Mouse (Mus musculus) ES-E14 (cell line): Measurements from ENCODE around the gene Cdc42bpa. TPM values are rescaled to one million over a fixed set of nuclear protein-coding genes. Genes with fewer than 3 reads are reported as not detected.

ENCODE experiments used
- DNase-seq: peaks from one replicate; pipeline ENCODE4 v3.0.0-alpha.2; 2013; ENCODE audit warnings: low read depth, low spot score
- H3K27ac ChIP-seq: 2 replicates; pipeline ENCODE4 v1.5.1; 2012; ENCODE audit warnings: low read depth, mild to moderate bottlenecking, low read length, moderate library complexity, mixed read lengths; ENCODE audit not compliant: poor library complexity, insufficient read depth, severe bottlenecking
- H3K36me3 ChIP-seq: 2 replicates; pipeline ENCODE4 v1.6.1; 2012; ENCODE audit warnings: mild to moderate bottlenecking, low read length, moderate library complexity, mixed read lengths; ENCODE audit not compliant: control insufficient read depth, poor library complexity, insufficient read depth, severe bottlenecking
- H3K4me1 ChIP-seq, 2 experiments: fragments of 150-350 bp in 1 of 2; sonication (generic) in 1 of 2; 2 replicates each; pipeline ENCODE4 v1.6.1; 2012; ENCODE audit warnings: low read length in 2 of 2, mild to moderate bottlenecking in 1 of 2, mixed read lengths in 1 of 2; ENCODE audit not compliant: control insufficient read depth in 2 of 2, insufficient read depth in 2 of 2, poor library complexity in 1 of 2
- H3K4me3 ChIP-seq, 2 experiments: fragments of 150-350 bp in 1 of 2; sonication (generic) in 1 of 2; 2 replicates each; pipeline ENCODE4 v1.5.1; 2012; ENCODE audit warnings: low read length in 2 of 2, low read depth in 1 of 2, mild to moderate bottlenecking in 1 of 2, mixed read lengths in 1 of 2; ENCODE audit not compliant: insufficient read depth in 1 of 2, poor library complexity in 1 of 2, severe bottlenecking in 1 of 2
- H3K9ac ChIP-seq: 2 replicates; pipeline ENCODE4 v1.6.1; 2012; ENCODE audit warnings: low read depth, mild to moderate bottlenecking, low read length, mixed read lengths; ENCODE audit not compliant: poor library complexity, insufficient read depth, severe bottlenecking
- H3K9me3 ChIP-seq: fragments of 150-350 bp; sonication (generic); 2 replicates; pipeline ENCODE4 v1.6.1; 2012; ENCODE audit warnings: low read depth, mild to moderate bottlenecking, low read length; ENCODE audit not compliant: control insufficient read depth, insufficient read depth
- CHD2 ChIP-seq: IDR thresholded peaks from 2 replicates; pipeline ENCODE4 v1.6.1; 2014; ENCODE audit warnings: mild to moderate bottlenecking, low read depth, low read length, inconsistent platforms
- HCFC1 ChIP-seq: IDR thresholded peaks from 2 replicates; pipeline ENCODE4 v1.6.1; 2012; ENCODE audit warnings: low read length, inconsistent platforms, borderline replicate concordance; ENCODE audit not compliant: insufficient read depth
- MAFK ChIP-seq: IDR thresholded peaks from 2 replicates; pipeline ENCODE4 v1.6.1; 2014; ENCODE audit warnings: mild to moderate bottlenecking, low read depth, low read length, inconsistent platforms; ENCODE audit not compliant: insufficient read depth
- ZC3H11A ChIP-seq: IDR thresholded peaks from 2 replicates; pipeline ENCODE4 v1.6.1; 2012; ENCODE audit warnings: low read depth, mild to moderate bottlenecking, inconsistent platforms, low read length, borderline replicate concordance
- ZNF384 ChIP-seq: IDR thresholded peaks from 2 replicates; pipeline ENCODE4 v1.6.1; 2012; ENCODE audit warnings: low read depth, low read length, inconsistent platforms
- in situ Hi-C, 2 experiments: fragments of 600-800 bp; cut with MboI; formaldehyde crosslinking; loops; one replicate each; pipeline ENCODE4 v1.15.1; 2025; ENCODE audit warnings: low sequenced_read_pairs in 2 of 2, inconsistent platforms in 1 of 2; ENCODE audit not compliant: unreplicated experiment in 2 of 2
- total RNA-seq: library from RNA; depleted of rRNA; stranded (reverse); fragments of 300-350 nt; gene quantifications from 2 replicates; pipeline ENCODE4 v1.2.3, GENCODE M21; 2012

Cdc42bpa gene
- total RNA-seq, 1 experiment, result 22.1 TPM

DNA sequence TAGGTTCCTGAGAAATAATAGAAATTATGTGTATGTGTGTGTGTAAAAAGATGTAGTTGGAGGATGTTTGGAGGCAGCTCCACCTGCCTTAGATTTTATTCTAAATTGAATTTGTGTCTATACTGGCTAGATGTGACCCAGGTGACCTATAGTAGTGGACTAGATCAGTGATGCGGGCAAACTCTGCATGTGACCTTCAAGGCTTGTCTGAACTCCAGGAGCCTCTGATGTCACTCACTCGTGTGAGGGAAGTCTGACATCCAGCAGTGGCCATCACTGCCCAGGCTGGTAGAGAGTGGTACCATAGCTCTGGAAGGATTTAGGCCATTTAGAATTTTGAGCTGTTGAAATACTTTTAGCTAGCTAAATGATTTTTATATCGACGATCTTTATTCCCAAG is 1.5 kb downstream of the Cdc42bpa start:
- peaks cover 0 to 4% of the 10 kb centered on the region in 2 experiments; a peak in 2 of 4 replicates for H3K4me1 ChIP-seq
- no peak for TF ChIP-seq CHD2
- no peak for TF ChIP-seq MAFK
- TF ChIP-seq ZC3H11A, result no peak
- TF ChIP-seq HCFC1, result no peak
- no peak for TF ChIP-seq ZNF384
- H3K9ac ChIP-seq, result no peak overlapping the region
- DNase-seq, result no peak
- no peak overlapping the region for H3K27ac ChIP-seq
- H3K9me3 ChIP-seq, result no peaks in the 10 kb centered on the region
- in situ Hi-C loops, result no loop called here
- H3K36me3 ChIP-seq, result no peaks in the 10 kb centered on the region
- H3K4me3 ChIP-seq, result 0 out of 4 replicates have a peak overlapping the region, but pooled peaks of 1 of the 2 experiments have one; percentile 85

DNA sequence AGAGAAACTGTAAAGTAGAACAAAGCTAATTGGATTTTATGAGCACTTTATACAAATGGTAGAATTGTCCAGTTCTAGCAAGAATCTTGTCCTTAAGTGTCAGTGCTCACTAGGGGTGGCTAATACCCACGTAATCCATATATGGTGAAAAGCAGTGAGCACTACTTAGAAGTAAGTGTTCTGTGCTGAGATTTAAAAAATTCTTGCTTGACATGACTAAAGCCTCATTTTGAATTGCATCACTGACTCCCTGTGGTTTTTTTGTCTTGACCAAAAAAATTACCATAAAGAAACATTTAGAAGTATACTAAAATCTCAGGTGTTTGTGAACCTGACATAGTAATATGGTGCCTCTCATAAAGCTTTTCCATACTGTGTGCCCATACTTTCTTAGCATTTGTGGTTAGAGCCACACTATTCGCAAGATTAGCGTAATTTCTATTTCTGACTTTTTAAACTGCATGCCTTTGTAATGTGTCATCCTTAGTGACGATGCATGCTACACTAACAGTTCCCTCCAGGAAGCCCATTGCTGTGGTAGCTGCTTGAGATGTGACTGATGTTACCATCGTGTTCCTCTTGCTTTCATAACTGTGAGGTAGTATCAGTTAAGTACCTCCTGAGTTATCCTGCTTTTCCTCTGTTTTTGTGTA is 9.6 kb downstream of the Cdc42bpa start:
- in situ Hi-C loops, result no loop called here
- no peak overlapping the region for H3K27ac ChIP-seq
- DNase-seq, result no peak

DNA sequence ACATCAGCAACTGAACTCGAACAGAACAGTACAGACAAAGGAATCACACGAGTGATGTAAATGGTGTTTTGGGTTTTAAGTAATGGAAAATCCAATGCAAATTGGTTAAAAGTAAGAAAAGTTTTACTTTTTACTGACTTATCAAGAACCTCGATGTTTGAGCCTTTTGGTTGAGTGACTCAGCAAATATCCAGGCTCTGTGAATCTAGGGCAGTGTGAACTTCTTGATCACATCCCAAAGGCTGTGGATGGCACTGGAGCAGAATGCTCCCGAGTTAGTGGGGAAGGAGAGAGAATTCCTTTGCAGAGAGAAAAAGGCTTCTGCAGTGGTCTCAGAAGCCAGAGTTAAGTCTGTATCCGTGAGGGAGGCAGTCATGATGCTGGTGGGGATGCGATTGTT is 14.7 kb downstream of the Cdc42bpa start:
- H3K9me3 ChIP-seq, result no peaks in the 10 kb centered on the region
- DNase-seq, result no peak
- no peak overlapping the region for H3K9ac ChIP-seq
- no peak for TF ChIP-seq MAFK
- H3K4me3 ChIP-seq, result no peak overlapping the region
- peaks cover 0 to 9% of the 10 kb centered on the region in 2 experiments; a peak in 2 of 4 replicates for H3K4me1 ChIP-seq
- in situ Hi-C loops, result no loop called here
- H3K36me3 ChIP-seq, result no peaks in the 10 kb centered on the region
- H3K27ac ChIP-seq, result no peak overlapping the region

More for the DNA sequence above, 9.6 kb downstream of the Cdc42bpa start:
- TF ChIP-seq HCFC1 (no peak), MAFK (0 out of 2 replicates have a peak, but pooled peaks have one; percentile 8), ZC3H11A (no peak), CHD2 (no peak)
- H3K9ac ChIP-seq, result no peak overlapping the region
- no peaks in the 10 kb centered on the region for H3K9me3 ChIP-seq
- peaks cover 0 to 3% of the 10 kb centered on the region in 2 experiments; a peak in 1 of 4 replicates for H3K4me1 ChIP-seq
- H3K36me3 ChIP-seq, result no peaks in the 10 kb centered on the region
- no peak overlapping the region for H3K4me3 ChIP-seq

DNA sequence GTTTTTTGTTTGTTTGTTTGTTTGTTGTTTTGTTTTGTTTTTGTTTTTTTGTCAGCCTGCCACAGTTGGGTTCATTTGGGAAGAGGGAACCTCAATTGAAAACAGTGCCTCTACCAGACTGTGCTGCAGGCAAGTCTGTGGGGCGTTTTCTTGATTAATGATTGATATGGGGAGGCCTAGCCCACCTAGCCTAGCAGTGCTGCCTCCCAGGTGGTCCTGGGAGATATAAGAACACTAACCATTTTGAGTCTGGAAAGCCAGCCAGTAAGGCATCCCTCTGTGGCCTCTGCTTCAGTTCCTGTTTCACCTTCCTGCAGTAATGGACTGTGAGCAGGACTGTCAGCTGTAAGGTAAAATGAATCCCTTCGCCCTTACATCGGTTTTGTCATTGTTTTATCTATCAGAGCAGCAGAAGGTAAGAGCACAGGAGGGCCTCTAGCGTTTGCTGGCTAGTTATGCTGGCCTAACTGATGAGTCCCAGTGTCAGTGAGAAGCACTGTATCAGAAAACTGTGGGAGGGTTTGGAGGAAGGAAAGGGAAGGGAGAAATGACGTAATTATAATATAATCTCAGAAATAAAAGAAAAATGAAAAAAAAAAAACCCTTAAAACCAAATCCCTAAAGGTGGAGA is 15.5 kb downstream of the Cdc42bpa start:
- no peaks in the 10 kb centered on the region for H3K36me3 ChIP-seq
- in situ Hi-C loops, result no loop called here
- H3K9ac ChIP-seq, result no peak overlapping the region
- TF ChIP-seq ZC3H11A, result no peak
- TF ChIP-seq HCFC1, result no peak
- TF ChIP-seq MAFK, result no peak
- no peak for TF ChIP-seq ZNF384
- no peak for TF ChIP-seq CHD2
- H3K4me1 ChIP-seq, result peaks cover 0 to 9% of the 10 kb centered on the region in 2 experiments; a peak in 2 of 4 replicates
- no peaks in the 10 kb centered on the region for H3K9me3 ChIP-seq
- DNase-seq, result no peak
- no peak overlapping the region for H3K4me3 ChIP-seq
- H3K27ac ChIP-seq, result no peak overlapping the region

DNA sequence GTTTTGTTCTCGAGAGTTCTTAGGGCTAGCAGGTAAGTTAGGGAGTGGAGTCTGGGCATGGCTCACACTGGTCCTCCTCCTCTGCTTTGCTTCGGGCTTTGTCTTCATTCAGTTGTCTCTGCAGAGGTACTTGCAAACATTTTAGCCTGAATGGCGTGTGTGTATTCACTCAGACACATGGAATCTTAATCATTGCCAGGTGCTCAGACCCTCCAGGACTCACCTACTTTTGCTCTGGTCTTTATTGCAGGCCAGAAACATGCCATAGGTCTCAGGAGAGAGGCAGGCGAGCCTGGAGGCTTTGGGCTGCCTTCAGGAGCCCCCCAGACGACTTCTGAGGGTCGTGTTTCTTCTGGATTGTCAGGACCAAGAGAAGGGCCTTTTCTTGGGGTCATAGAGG is 17.2 kb downstream of the Cdc42bpa start:
- Histone ChIP-seq H3K9ac (no peak overlapping the region), H3K27ac (no peak overlapping the region), H3K4me3 (no peak overlapping the region), H3K4me1 (peaks cover 0 to 6% of the 10 kb centered on the region in 2 experiments; a peak in 2 of 4 replicates), H3K36me3 (no peaks in the 10 kb centered on the region), H3K9me3 (no peaks in the 10 kb centered on the region)
- no peak for TF ChIP-seq ZC3H11A
- in situ Hi-C loops, result no loop called here
- DNase-seq, result no peak
